Mouse (Mus musculus) embryonic facial prominence, embryonic 13.5 days (tissue): Measurements from ENCODE around the gene 1700022I11Rik. TPM values are rescaled to one million over a fixed set of nuclear protein-coding genes. Genes with fewer than 3 reads are reported as not detected.

Experiments
- ATAC-seq: fragments of 200-750 bp; cut with Nextera tagmentation; 2 replicates; pipeline ENCODE4 v1.8.0; 2017; ENCODE audit warnings: low read depth; ENCODE audit not compliant: insufficient number of reproducible peaks, insufficient read depth, low FRiP score, low TSS enrichment
- H3K27ac ChIP-seq: fragments of 300-500 bp; sonication (generic); 2 replicates; pipeline ENCODE4 v1.5.1; 2015; ENCODE audit warnings: moderate library complexity, mild to moderate bottlenecking, inconsistent platforms
- H3K27me3 ChIP-seq: fragments of 300-500 bp; sonication (generic); 2 replicates; pipeline ENCODE4 v1.6.1; 2015; ENCODE audit warnings: mild to moderate bottlenecking, inconsistent platforms
- H3K36me3 ChIP-seq: fragments of 300-500 bp; sonication (generic); 2 replicates; pipeline ENCODE4 v1.6.1; 2015; ENCODE audit warnings: mild to moderate bottlenecking, inconsistent platforms
- H3K4me1 ChIP-seq: fragments of 300-500 bp; sonication (generic); 2 replicates; pipeline ENCODE4 v1.6.1; 2015; ENCODE audit warnings: inconsistent platforms
- H3K4me2 ChIP-seq: fragments of 300-500 bp; sonication (generic); 2 replicates; pipeline ENCODE4 v1.6.1; 2015; ENCODE audit warnings: moderate library complexity, mild to moderate bottlenecking, inconsistent platforms
- H3K4me3 ChIP-seq: fragments of 300-500 bp; sonication (generic); 2 replicates; pipeline ENCODE4 v1.5.1; 2015; ENCODE audit warnings: mild to moderate bottlenecking, inconsistent platforms
- H3K9ac ChIP-seq: fragments of 300-500 bp; sonication (generic); 2 replicates; pipeline ENCODE4 v1.6.1; 2015; ENCODE audit warnings: mild to moderate bottlenecking, inconsistent platforms
- H3K9me3 ChIP-seq: fragments of 300-500 bp; sonication (generic); 2 replicates; pipeline ENCODE4 v1.6.1; 2016; ENCODE audit warnings: inconsistent platforms
- WGBS: fragments of 180-500 bp; shearing (Covaris S2); methylation state at CpG from one replicate; pipeline ENCODE4 v1.1.7; 2015; ENCODE audit warnings: mixed read lengths; 5-methylcytosine and 5-hydroxymethylcytosine counted together
- polyA plus RNA-seq: library from polyadenylated mRNA; unstranded; fragments of >200 nt; fragmentation: Nextera tagmentation; extraction: Ambion mirVana; gene quantifications from 2 replicates; pipeline ENCODE4 v1.2.1, GENCODE M21; 2015

1700022I11Rik gene
- 0.25 and 1.2 TPM in 2 replicates for polyA plus RNA-seq

- no peak for ATAC-seq
- no peaks in the 10 kb centered on the region for H3K9me3 ChIP-seq
- H3K9ac ChIP-seq: no peak within 1 kb of the TSS
- H3K36me3 ChIP-seq: no peaks in the 10 kb centered on the region; the same call in 1 of the 2 replicates
- WGBS: 88% methylated on average over 4 of the region's 4 CpGs
- no peak within 1 kb of the TSS for H3K4me3 ChIP-seq
- no peaks in the 10 kb centered on the region for H3K27me3 ChIP-seq
- H3K4me2 ChIP-seq: no peak within 1 kb of the TSS
- peaks cover 7% of the 10 kb centered on the region; the same call in 1 of the 2 replicates for H3K4me1 ChIP-seq
- H3K27ac ChIP-seq: no peak within 1 kb of the TSS
These were observed at the start of gene 1700022I11Rik for GRCm38 (mm10) chr4:42969304-42969703. Gene 1700022I11Rik, plus strand, starts transcription at chr4:42969604.

DNA sequence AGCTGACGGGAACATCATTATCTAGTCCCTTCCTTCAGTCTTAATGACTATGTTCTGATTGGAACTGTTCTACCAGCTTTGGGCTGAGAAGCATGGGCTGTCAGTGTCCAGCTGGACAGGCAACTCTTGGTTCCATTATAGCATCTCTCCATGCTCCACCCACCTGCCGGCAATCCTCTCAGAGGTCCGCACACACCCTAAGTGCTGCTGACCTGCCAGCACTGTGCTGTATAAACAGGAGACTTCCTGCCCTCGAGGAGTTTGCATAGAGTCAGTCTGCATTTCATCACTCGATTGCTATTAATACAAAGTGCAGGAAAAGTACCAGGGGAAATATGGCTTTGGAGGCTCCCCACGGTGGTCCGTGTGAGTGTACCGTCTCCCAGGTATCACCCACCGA is 48.7 kb upstream of the 1700022I11Rik start:
- no peak for ATAC-seq
- WGBS: 70% methylated on average over 9 of the region's 9 CpGs
- Histone ChIP-seq H3K36me3 (no peaks in the 10 kb centered on the region), H3K4me3 (no peak overlapping the region), H3K9ac (no peak overlapping the region), H3K4me1 (peaks cover 3% of the 10 kb centered on the region; the same call in 1 of the 2 replicates), H3K4me2 (no peak overlapping the region), H3K9me3 (no peaks in the 10 kb centered on the region), H3K27me3 (peaks cover 56% of the 10 kb centered on the region), H3K27ac (no peak overlapping the region)

GRCm38 (mm10) chr4:42921536-42921935 is 47.9 kb upstream of the 1700022I11Rik start:
- Histone ChIP-seq H3K9me3 (no peaks in the 10 kb centered on the region), H3K4me3 (no peak overlapping the region), H3K4me2 (no peak overlapping the region), H3K4me1 (peaks cover 3% of the 10 kb centered on the region; the same call in 1 of the 2 replicates), H3K9ac (no peak overlapping the region), H3K27me3 (peaks cover 48% of the 10 kb centered on the region), H3K27ac (no peak overlapping the region), H3K36me3 (no peaks in the 10 kb centered on the region)
- no peak for ATAC-seq
- WGBS: 85% methylated on average over 2 of the region's 2 CpGs

GRCm38 (mm10) chr4:42922056-42922455 is 47.3 kb upstream of the 1700022I11Rik start:
- Histone ChIP-seq H3K27me3 (peaks cover 43% of the 10 kb centered on the region), H3K36me3 (no peaks in the 10 kb centered on the region), H3K4me3 (no peak overlapping the region), H3K4me1 (peaks cover 3% of the 10 kb centered on the region; the same call in 1 of the 2 replicates), H3K9me3 (no peaks in the 10 kb centered on the region), H3K9ac (no peak overlapping the region), H3K4me2 (no peak overlapping the region), H3K27ac (no peak overlapping the region)
- 59% methylated on average over 6 of the region's 6 CpGs for whole genome bisulfite sequencing
- ATAC-seq: no peak

DNA sequence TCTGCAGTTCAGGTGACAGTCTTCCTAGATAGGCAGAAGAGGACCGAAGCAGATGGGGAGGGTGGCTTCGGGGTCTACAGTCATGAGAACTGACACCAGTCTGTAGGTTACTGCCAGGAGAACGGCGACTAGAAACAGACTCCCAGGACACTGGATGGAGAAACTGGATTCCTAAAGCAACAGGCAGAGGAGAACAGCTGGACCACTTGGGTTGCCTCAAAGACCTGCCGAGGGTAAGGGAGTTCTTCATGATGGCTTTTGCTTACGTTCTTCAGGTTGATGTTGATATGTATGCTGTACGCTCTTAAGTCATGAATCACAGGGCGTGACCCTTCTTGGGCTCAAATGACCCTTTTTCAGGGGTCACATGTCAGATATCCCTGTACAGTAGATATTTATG is 46.9 kb upstream of the 1700022I11Rik start:
- H3K27ac ChIP-seq: no peak overlapping the region
- 85% methylated on average over 8 of the region's 8 CpGs for WGBS
- no peaks in the 10 kb centered on the region for H3K36me3 ChIP-seq
- H3K4me3 ChIP-seq: no peak overlapping the region
- peaks cover 39% of the 10 kb centered on the region for H3K27me3 ChIP-seq
- no peak overlapping the region for H3K4me2 ChIP-seq
- H3K4me1 ChIP-seq: peaks cover 1% of the 10 kb centered on the region; the same call in 1 of the 2 replicates
- no peak overlapping the region for H3K9ac ChIP-seq
- ATAC-seq: no peak
- no peaks in the 10 kb centered on the region for H3K9me3 ChIP-seq

DNA sequence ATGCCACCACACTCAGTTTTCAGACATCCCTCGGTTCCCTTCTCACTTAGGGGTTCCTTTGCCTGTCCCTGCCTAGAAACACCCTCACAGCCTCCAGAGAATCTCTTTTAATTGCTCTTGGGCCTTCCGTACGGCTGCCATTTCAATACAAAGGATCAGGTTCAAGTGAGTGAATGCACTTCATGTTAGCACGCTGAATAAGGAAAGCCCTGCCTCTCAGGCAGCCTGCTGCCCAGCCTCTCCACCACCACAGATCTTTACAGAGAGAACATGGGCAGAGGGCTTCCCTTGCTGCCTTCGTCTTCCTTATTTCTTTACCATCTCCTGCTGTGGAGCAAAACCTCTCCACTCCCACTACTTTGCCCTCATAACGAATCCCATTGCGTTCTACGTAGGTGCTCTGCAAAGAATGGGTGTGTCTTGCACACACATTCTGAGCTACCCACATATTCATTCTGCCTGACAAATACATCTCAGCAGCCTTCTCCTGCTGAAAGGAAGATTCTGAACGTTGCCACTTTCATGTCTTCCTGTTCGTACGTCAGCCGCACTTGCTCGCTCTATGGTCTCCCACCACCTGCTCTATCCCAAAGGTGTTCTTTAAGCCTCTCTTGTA is 45.2 kb upstream of the 1700022I11Rik start:
- no peaks in the 10 kb centered on the region for H3K4me1 ChIP-seq
- no peak overlapping the region for H3K4me2 ChIP-seq
- no peak overlapping the region for H3K27ac ChIP-seq
- H3K36me3 ChIP-seq: no peaks in the 10 kb centered on the region
- 76% methylated on average over 13 of the region's 13 CpGs for WGBS
- no peak overlapping the region for H3K9ac ChIP-seq
- H3K4me3 ChIP-seq: no peak overlapping the region
- peaks cover 21% of the 10 kb centered on the region for H3K27me3 ChIP-seq
- no peak for ATAC-seq
- no peaks in the 10 kb centered on the region for H3K9me3 ChIP-seq

- WGBS: 81% methylated on average over 5 of the region's 5 CpGs
- peaks cover 17% of the 10 kb centered on the region for H3K27me3 ChIP-seq
- H3K9me3 ChIP-seq: no peaks in the 10 kb centered on the region
- H3K9ac ChIP-seq: no peak overlapping the region
- no peaks in the 10 kb centered on the region for H3K36me3 ChIP-seq
- H3K27ac ChIP-seq: no peak overlapping the region
- no peaks in the 10 kb centered on the region for H3K4me1 ChIP-seq
- no peak overlapping the region for H3K4me2 ChIP-seq
- H3K4me3 ChIP-seq: no peak overlapping the region
- no peak for ATAC-seq
These were observed 41.2 kb upstream of the 1700022I11Rik start for GRCm38 (mm10) chr4:42928209-42928608.

- ATAC-seq: no peak
- H3K9ac ChIP-seq: no peak overlapping the region
- H3K36me3 ChIP-seq: no peaks in the 10 kb centered on the region
- H3K9me3 ChIP-seq: no peaks in the 10 kb centered on the region
- H3K4me1 ChIP-seq: peaks cover 6% of the 10 kb centered on the region
- H3K4me3 ChIP-seq: no peak overlapping the region
- WGBS: 90% methylated on average over 9 of the region's 9 CpGs
- H3K27ac ChIP-seq: no peak overlapping the region
- peaks cover 21% of the 10 kb centered on the region for H3K27me3 ChIP-seq
- no peak overlapping the region for H3K4me2 ChIP-seq
These were observed 40.5 kb upstream of the 1700022I11Rik start for GRCm38 (mm10) chr4:42928952-42929351.

- no peak overlapping the region for H3K27ac ChIP-seq
- peaks cover 30% of the 10 kb centered on the region for H3K27me3 ChIP-seq
- H3K4me3 ChIP-seq: no peak overlapping the region
- H3K36me3 ChIP-seq: no peaks in the 10 kb centered on the region
- H3K9me3 ChIP-seq: no peaks in the 10 kb centered on the region
- 71% methylated on average over 8 of the region's 8 CpGs for WGBS
- H3K4me1 ChIP-seq: peaks cover 6% of the 10 kb centered on the region
- no peak for ATAC-seq
- H3K4me2 ChIP-seq: no peak overlapping the region
- no peak overlapping the region for H3K9ac ChIP-seq
These were observed 37.0 kb upstream of the 1700022I11Rik start for GRCm38 (mm10) chr4:42932229-42932969.

GRCm38 (mm10) chr4:42933630-42934029 is 35.8 kb upstream of the 1700022I11Rik start:
- H3K4me1 ChIP-seq: peaks cover 6% of the 10 kb centered on the region
- 7% methylated on average over 22 of the region's 22 CpGs for WGBS
- peak overlapping the region; percentile 23 for H3K4me3 ChIP-seq
- H3K9ac ChIP-seq: peak overlapping the region; percentile 44; the same call in 1 of the 2 replicates
- peak overlapping the region; percentile 54 for H3K4me2 ChIP-seq
- no peaks in the 10 kb centered on the region for H3K9me3 ChIP-seq
- peaks cover 41% of the 10 kb centered on the region for H3K27me3 ChIP-seq
- no peak for ATAC-seq
- H3K36me3 ChIP-seq: no peaks in the 10 kb centered on the region
- H3K27ac ChIP-seq: no peak overlapping the region

DNA sequence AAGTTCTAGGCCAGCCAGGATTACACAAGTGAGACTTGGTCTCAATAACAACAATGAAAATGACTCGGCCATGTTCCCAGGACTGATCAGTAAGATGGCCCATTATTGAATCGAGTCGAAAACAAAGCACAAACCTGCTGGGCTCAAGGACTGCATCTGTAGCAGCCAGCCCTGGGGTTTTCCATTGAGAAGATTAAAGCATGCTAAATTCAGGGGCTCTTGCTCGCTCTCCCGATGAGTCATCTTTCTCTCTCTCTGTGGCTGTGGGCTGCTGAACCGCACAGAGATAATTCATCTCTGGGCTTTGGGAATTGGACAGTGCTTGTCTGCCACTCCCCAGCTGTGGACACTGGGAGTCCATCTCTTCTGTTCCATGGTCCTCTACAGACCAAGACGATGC is 28.0 kb upstream of the 1700022I11Rik start:
- Histone ChIP-seq H3K27me3 (peaks cover 37% of the 10 kb centered on the region), H3K4me2 (no peak overlapping the region), H3K4me1 (no peaks in the 10 kb centered on the region), H3K27ac (no peak overlapping the region), H3K9me3 (no peaks in the 10 kb centered on the region), H3K4me3 (no peak overlapping the region), H3K36me3 (no peaks in the 10 kb centered on the region), H3K9ac (no peak overlapping the region)
- ATAC-seq: no peak
- WGBS: 78% methylated on average over 7 of the region's 7 CpGs

- H3K4me2 ChIP-seq: no peak overlapping the region
- H3K4me3 ChIP-seq: no peak overlapping the region
- no peaks in the 10 kb centered on the region for H3K9me3 ChIP-seq
- H3K9ac ChIP-seq: no peak overlapping the region
- H3K27ac ChIP-seq: no peak overlapping the region
- peaks cover 37% of the 10 kb centered on the region for H3K27me3 ChIP-seq
- H3K36me3 ChIP-seq: no peaks in the 10 kb centered on the region
- 74% methylated on average over 5 of the region's 5 CpGs for WGBS
- ATAC-seq: no peak
- H3K4me1 ChIP-seq: peaks cover 5% of the 10 kb centered on the region; the same call in 1 of the 2 replicates
These were observed 26.1 kb upstream of the 1700022I11Rik start for GRCm38 (mm10) chr4:42943341-42943740.
